Mouse (Mus musculus): ENCODE measurements at regions not wholly inside any gene's neighbourhood (a gene's known extent, or its start where the extent isn't known, plus 50 kb on each side); places are given as distances from the start of the nearest gene placed in this dataset.

GRCm38 (mm10) chr13:55954346-55954745 is 118.4 kb upstream of the Pitx1 start:
- no peak for DNase-seq (ENCODE audit: low spot score)

- DNase-seq (ENCODE audit: low spot score), result no peak
Observed at GRCm38 (mm10) chr13:55953426-55953825, 117.4 kb upstream of the Pitx1 start.

GRCm38 (mm10) chr13:55950773-55951172 is 114.8 kb upstream of the Pitx1 start:
- no peak for DNase-seq (ENCODE audit: low spot score)

GRCm38 (mm10) chr13:55948591-55948990 is 112.6 kb upstream of the Pitx1 start:
- no peak for DNase-seq (ENCODE audit: low spot score)

- DNase-seq (ENCODE audit: low spot score), result no peak
Observed at GRCm38 (mm10) chr13:55948144-55948543, 112.2 kb upstream of the Pitx1 start.

- no peak for DNase-seq (ENCODE audit: low spot score)
Observed at GRCm38 (mm10) chr13:55937417-55937816, 101.4 kb upstream of the Pitx1 start.

GRCm38 (mm10) chr13:55937000-55937399 is 101.0 kb upstream of the Pitx1 start:
- DNase-seq (ENCODE audit: low spot score), result no peak

- no peak for DNase-seq (ENCODE audit: low spot score)
Observed at GRCm38 (mm10) chr13:55930637-55931036, 94.6 kb upstream of the Pitx1 start.

- DNase-seq (ENCODE audit: low spot score), result no peak
Observed at GRCm38 (mm10) chr13:55929814-55930213, 93.8 kb upstream of the Pitx1 start.

- no peak for DNase-seq (ENCODE audit: low spot score)
Observed at GRCm38 (mm10) chr13:55923505-55924136, 87.6 kb upstream of the Pitx1 start.

GRCm38 (mm10) chr13:55917316-55917715 is 81.3 kb upstream of the Pitx1 start:
- no peak for DNase-seq (ENCODE audit: low spot score)

- DNase-seq (ENCODE audit: low spot score), result no peak
Observed at GRCm38 (mm10) chr13:55912271-55912711, 76.3 kb upstream of the Pitx1 start.

- no peak for DNase-seq (ENCODE audit: low spot score)
Observed at GRCm38 (mm10) chr13:55909941-55910340, 73.9 kb upstream of the Pitx1 start.

- no peak for DNase-seq (ENCODE audit: low spot score)
Observed at GRCm38 (mm10) chr13:55904884-55905283, 68.9 kb upstream of the Pitx1 start.

- no peak for DNase-seq (ENCODE audit: low spot score)
Observed at GRCm38 (mm10) chr13:55902255-55902654, 66.3 kb upstream of the Pitx1 start.

- DNase-seq (ENCODE audit: low spot score), result no peak
Observed at GRCm38 (mm10) chr13:55900190-55900526, 64.2 kb upstream of the Pitx1 start.

GRCm38 (mm10) chr13:55899501-55900189 is 63.7 kb upstream of the Pitx1 start:
- DNase-seq (ENCODE audit: low spot score), result no peak

GRCm38 (mm10) chr13:55898999-55899398 is 63.0 kb upstream of the Pitx1 start:
- DNase-seq (ENCODE audit: low spot score), result no peak

GRCm38 (mm10) chr13:55898257-55898950 is 62.4 kb upstream of the Pitx1 start:
- no peak for DNase-seq (ENCODE audit: low spot score)

GRCm38 (mm10) chr13:55895505-55895904 is 59.5 kb upstream of the Pitx1 start:
- no peak for DNase-seq (ENCODE audit: low spot score)

GRCm38 (mm10) chr13:55893154-55894018 is 57.4 kb upstream of the Pitx1 start:
- DNase-seq (ENCODE audit: low spot score), result no peak

- no peak for DNase-seq (ENCODE audit: low spot score)
Observed at GRCm38 (mm10) chr13:55892250-55892649, 56.3 kb upstream of the Pitx1 start.

Measured in testis, postnatal 10 days (tissue).